Mouse (Mus musculus) G1E (cell line): ENCODE results near the gene Gm33543. TPM values are rescaled to one million over a fixed set of nuclear protein-coding genes. Genes with fewer than 3 reads are reported as not detected.

ENCODE experiments used
- ATAC-seq: 2 replicates; pipeline ENCODE4 v1.8.0; 2016; ENCODE audit warnings: mild to moderate bottlenecking; ENCODE audit not compliant: insufficient number of reproducible peaks, poor library complexity, low FRiP score, severe bottlenecking; ENCODE audit errors: extremely low read depth
- DNase-seq: peaks from one replicate; pipeline ENCODE4 v3.0.0; 2012; ENCODE audit warnings: low spot score
- H3K27me3 ChIP-seq: 2 replicates; pipeline ENCODE4 v1.6.1; 2012; ENCODE audit warnings: mild to moderate bottlenecking, low read length, inconsistent platforms; ENCODE audit not compliant: insufficient read depth
- H3K36me3 ChIP-seq: replicated peaks from 2 replicates; pipeline ENCODE3; 2012; ENCODE audit warnings: mild to moderate bottlenecking, inconsistent platforms
- H3K4me1 ChIP-seq: 2 replicates; pipeline ENCODE4 v1.6.1; 2012; ENCODE audit warnings: low read depth, low read length, inconsistent platforms, mixed read lengths; ENCODE audit not compliant: insufficient read depth
- H3K4me3 ChIP-seq: 2 replicates; pipeline ENCODE4 v1.5.1; 2012; ENCODE audit warnings: low read depth, mild to moderate bottlenecking, inconsistent platforms, low read length, moderate library complexity, mixed read lengths
- H3K9me3 ChIP-seq: replicated peaks from 2 replicates; pipeline ENCODE4 v1.6.1; 2012; ENCODE audit warnings: inconsistent platforms
- CTCF ChIP-seq: IDR thresholded peaks from 2 replicates; pipeline ENCODE4 v1.5.1; 2012; ENCODE audit warnings: low read depth, low read length, inconsistent platforms, mixed read lengths
- GATA1 ChIP-seq: IDR thresholded peaks from 2 replicates; pipeline ENCODE4 v1.6.1; 2012; ENCODE audit warnings: borderline replicate concordance, low read length, inconsistent platforms, mixed read lengths
- GATA2 ChIP-seq: IDR thresholded peaks from 2 replicates; pipeline ENCODE4 v1.6.1; 2012; ENCODE audit warnings: low read depth, low read length, inconsistent platforms, borderline replicate concordance
- POLR2AphosphoS5 ChIP-seq: IDR thresholded peaks from 2 replicates; pipeline ENCODE4 v1.6.1; 2012; ENCODE audit warnings: low read depth, low read length, inconsistent platforms; ENCODE audit not compliant: insufficient replicate concordance
- TAL1 ChIP-seq: conservative IDR thresholded peaks from 2 replicates; pipeline ENCODE4 v1.6.1; 2012; ENCODE audit warnings: low read depth, low read length, inconsistent platforms, mixed read lengths
- polyA plus RNA-seq: library from polyadenylated mRNA; stranded (reverse); fragments of >175 nt; gene quantifications from 2 replicates; pipeline ENCODE4 v1.2.3, GENCODE M21; 2012
- total RNA-seq, 2 experiments: library from RNA; stranded (forward) in 1 of 2; stranded (reverse) in 1 of 2; fragments of 200-1000 nt in 1 of 2; fragments of >200 nt in 1 of 2; fragmentation: Nextera tagmentation in 1 of 2; gene quantifications; 2 replicates each; pipeline ENCODE4 v1.2.3; 2014 to 2017

Gm33543 gene
- total and polyA plus RNA-seq, 3 experiments, result 0.16 TPM; not detected in 2

DNA sequence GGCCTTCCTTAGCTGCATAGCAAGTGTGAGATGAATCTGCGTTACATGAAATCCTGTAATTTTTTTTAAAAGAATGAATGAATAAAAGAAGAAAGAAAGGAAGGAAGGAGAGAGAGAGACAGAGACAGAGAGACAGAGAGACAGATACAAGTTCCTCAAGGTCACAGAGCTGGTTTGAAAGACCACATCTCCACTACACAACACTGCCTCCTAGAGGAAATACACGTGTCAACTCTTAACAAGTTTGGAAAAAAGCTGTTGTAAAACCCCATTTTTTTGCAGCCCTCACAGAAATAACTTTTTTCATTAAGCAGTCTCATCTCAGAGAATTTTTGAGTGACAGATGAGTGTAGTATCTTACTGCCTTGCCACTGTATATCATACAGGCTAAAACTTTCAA is 15.4 kb upstream of the Gm33543 start:
- no peak overlapping the region for H3K4me3 ChIP-seq
- DNase-seq (peak; percentile 4), ATAC-seq (no peak)
- no peaks in the 10 kb centered on the region for H3K27me3 ChIP-seq
- no peaks in the 10 kb centered on the region for H3K36me3 ChIP-seq
- TF ChIP-seq TAL1 (no peak), CTCF (no peak), GATA1 (no peak), GATA2 (no peak), POLR2AphosphoS5 (no peak)
- no peaks in the 10 kb centered on the region for H3K9me3 ChIP-seq
- no peaks in the 10 kb centered on the region for H3K4me1 ChIP-seq

DNA sequence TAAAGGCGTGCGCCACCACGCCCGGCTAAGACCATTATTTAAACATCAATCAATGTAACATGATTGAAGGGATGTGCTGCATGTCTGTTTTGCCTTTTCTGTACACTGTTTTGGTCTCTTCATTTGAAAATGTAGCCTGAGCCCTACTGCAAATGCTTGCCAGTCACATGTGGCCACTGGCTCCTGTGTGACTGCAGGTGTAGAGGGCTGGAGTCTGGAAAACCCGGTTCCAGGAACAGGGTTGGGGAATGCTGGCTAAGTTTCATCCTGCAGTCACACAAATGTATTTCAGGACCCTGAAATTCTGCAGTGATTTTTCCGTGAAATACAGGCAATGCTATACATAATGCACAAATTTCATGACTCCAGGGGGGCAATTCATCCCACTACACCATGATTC is 12.7 kb upstream of the Gm33543 start:
- DNase-seq, result no peak
- H3K36me3 ChIP-seq, result no peaks in the 10 kb centered on the region

GRCm38 (mm10) chr10:95850504-95850903 is 7.8 kb upstream of the Gm33543 start:
- Histone ChIP-seq H3K9me3 (no peaks in the 10 kb centered on the region), H3K27me3 (no peaks in the 10 kb centered on the region), H3K4me1 (no peaks in the 10 kb centered on the region), H3K4me3 (no peak overlapping the region), H3K36me3 (no peaks in the 10 kb centered on the region)
- ATAC-seq, result no peak
- TF ChIP-seq GATA2 (no peak), POLR2AphosphoS5 (no peak)
- no peak for DNase-seq

More for the DNA sequence above, 12.7 kb upstream of the Gm33543 start:
- Histone ChIP-seq H3K4me1 (no peaks in the 10 kb centered on the region), H3K9me3 (no peaks in the 10 kb centered on the region), H3K4me3 (no peak overlapping the region), H3K27me3 (no peaks in the 10 kb centered on the region)
- TF ChIP-seq GATA2 (no peak), POLR2AphosphoS5 (no peak), GATA1 (no peak), TAL1 (no peak), CTCF (no peak)
- ATAC-seq, result no peak

- Histone ChIP-seq H3K27me3 (no peaks in the 10 kb centered on the region), H3K9me3 (no peaks in the 10 kb centered on the region), H3K4me3 (no peak overlapping the region), H3K4me1 (no peaks in the 10 kb centered on the region), H3K36me3 (no peaks in the 10 kb centered on the region)
- no peak for ATAC-seq
- no peak for DNase-seq
- no peak for TF ChIP-seq TAL1
- no peak for TF ChIP-seq GATA1
- no peak for TF ChIP-seq GATA2
- TF ChIP-seq CTCF, result no peak
- no peak for TF ChIP-seq POLR2AphosphoS5
These were observed 4.0 kb upstream of the Gm33543 start for GRCm38 (mm10) chr10:95846739-95847138.

GRCm38 (mm10) chr10:95846281-95846680 is 3.6 kb upstream of the Gm33543 start:
- Histone ChIP-seq H3K9me3 (no peaks in the 10 kb centered on the region), H3K4me1 (no peaks in the 10 kb centered on the region), H3K27me3 (no peaks in the 10 kb centered on the region), H3K4me3 (no peak overlapping the region), H3K36me3 (no peaks in the 10 kb centered on the region)
- TF ChIP-seq POLR2AphosphoS5 (no peak), TAL1 (no peak), CTCF (no peak), GATA2 (no peak), GATA1 (no peak)
- no peak for DNase-seq
- ATAC-seq, result no peak

GRCm38 (mm10) chr10:95843878-95844277 is 1.1 kb upstream of the Gm33543 start:
- TF ChIP-seq CTCF (no peak), GATA1 (no peak), GATA2 (no peak), POLR2AphosphoS5 (no peak), TAL1 (no peak)
- no peaks in the 10 kb centered on the region for H3K36me3 ChIP-seq
- no peaks in the 10 kb centered on the region for H3K9me3 ChIP-seq
- DNase-seq, result no peak
- no peak overlapping the region for H3K4me3 ChIP-seq
- no peak for ATAC-seq
- H3K4me1 ChIP-seq, result no peaks in the 10 kb centered on the region
- no peaks in the 10 kb centered on the region for H3K27me3 ChIP-seq

DNA sequence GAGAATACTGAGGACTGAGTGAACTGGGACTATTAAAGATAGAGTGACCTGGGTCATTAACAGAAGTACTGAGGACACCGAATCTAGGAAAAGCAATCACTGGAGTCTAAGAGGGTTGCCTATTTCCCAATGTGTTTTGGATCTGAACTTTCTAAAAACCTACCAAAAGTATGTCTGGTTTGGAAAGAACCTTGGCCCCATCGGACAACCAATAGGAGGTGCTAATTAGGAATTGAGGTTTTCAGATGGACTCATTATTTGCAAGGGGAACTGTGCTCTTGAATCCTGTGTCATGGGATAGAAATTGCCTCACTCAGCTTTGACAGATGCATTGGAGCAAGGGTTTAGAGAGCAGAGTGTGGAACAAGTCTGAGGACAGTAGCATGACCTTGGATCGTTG is 1.5 kb downstream of the Gm33543 start:
- TF ChIP-seq TAL1, result no peak
- no peak for TF ChIP-seq GATA1
- no peak for TF ChIP-seq CTCF
- TF ChIP-seq POLR2AphosphoS5, result no peak
- TF ChIP-seq GATA2, result no peak

More for the DNA sequence above, 1.5 kb downstream of the Gm33543 start:
- Histone ChIP-seq H3K9me3 (no peaks in the 10 kb centered on the region), H3K36me3 (no peaks in the 10 kb centered on the region), H3K4me3 (no peak overlapping the region), H3K27me3 (no peaks in the 10 kb centered on the region), H3K4me1 (no peaks in the 10 kb centered on the region)
- ATAC-seq (no peak), DNase-seq (no peak)
